Mouse (Mus musculus) CD4-positive naive resting alpha-beta T cell, adult 57 days (primary cell): ENCODE data around the gene Fam193b. TPM values are rescaled to one million over a fixed set of nuclear protein-coding genes. Genes with fewer than 3 reads are reported as not detected.

ENCODE experiments used
- total RNA-seq: library from RNA; stranded (reverse); gene quantifications from one replicate; pipeline ENCODE4 v1.2.4, GENCODE M21; 2023

Gene Fam193b
- total RNA-seq: 173 TPM

GRCm38 (mm10) chr13:55571027-55571751 lies at the start of gene Fam193b:
TSS of gene Fam193b (minus strand) at chr13:55571120.

GRCm38 (mm10) chr13:55599566-55600540 lies 28.9 kb upstream of the Fam193b start, which contains the start of gene B4galt7:
TSS of gene B4galt7 (plus strand) at chr13:55599896.

GRCm38 (mm10) chr13:55573432-55573831 lies 2.5 kb upstream of the Fam193b start, which contains the start of gene Tmed9:
TSS of gene Tmed9 (plus strand) at chr13:55573732.

GRCm38 (mm10) chr13:55536194-55537175 lies 34.4 kb downstream of the Fam193b start, which contains the start of gene Ddx41:
TSS of gene Ddx41 (minus strand) at chr13:55536658.

GRCm38 (mm10) chr13:55529198-55529915 lies 41.6 kb downstream of the Fam193b start, which contains the start of gene Dok3:
TSS of gene Dok3 (minus strand) at chr13:55529296.

GRCm38 (mm10) chr13:55513111-55513748 lies 57.7 kb downstream of the Fam193b start, which contains the start of gene Pdlim7:
TSS of gene Pdlim7 (minus strand) at chr13:55513676.

Other genes with a start within 250 kb of the Fam193b start
- 48.6 TPM for gene Rab24, start 249.2 kb downstream of the Fam193b start, total RNA-seq
- gene Mxd3, start 241.3 kb downstream of the Fam193b start, total RNA-seq: 0.92 TPM
- gene Lman2, start 208.3 kb downstream of the Fam193b start, total RNA-seq: 98.9 TPM
- 92.6 TPM for gene Rgs14, start 201.4 kb downstream of the Fam193b start, total RNA-seq
- gene Slc34a1, start 172.9 kb downstream of the Fam193b start, total RNA-seq: not detected
- gene Pfn3, start 155.9 kb downstream of the Fam193b start, total RNA-seq: not detected
- 0.47 TPM for gene F12, start 144.3 kb downstream of the Fam193b start, total RNA-seq
- 458 TPM for gene Grk6, start 126.0 kb downstream of the Fam193b start, total RNA-seq
- 50.3 TPM for gene Prr7, start 106.9 kb downstream of the Fam193b start, total RNA-seq
- gene Dbn1, start 83.0 kb downstream of the Fam193b start, total RNA-seq: 0.24 TPM
- gene Pdlim7, start 57.4 kb downstream of the Fam193b start, total RNA-seq: 11.0 TPM
- 15.6 TPM for gene Dok3, start 41.8 kb downstream of the Fam193b start, total RNA-seq
- 74.8 TPM for gene Ddx41, start 34.5 kb downstream of the Fam193b start, total RNA-seq
- gene Tmed9, start 2.6 kb upstream of the Fam193b start, total RNA-seq: 102 TPM
- 31.1 TPM for gene B4galt7, start 28.8 kb upstream of the Fam193b start, total RNA-seq
- 22.6 TPM for gene Caml, start 51.9 kb upstream of the Fam193b start, total RNA-seq
- 96.7 TPM for gene Ddx46, start 63.9 kb upstream of the Fam193b start, total RNA-seq
- 24.9 TPM for gene B230219D22Rik, start 122.0 kb upstream of the Fam193b start, total RNA-seq
- 27.5 TPM for gene Txndc15, start 143.5 kb upstream of the Fam193b start, total RNA-seq
- 29.6 TPM for gene Pcbd2, start 156.2 kb upstream of the Fam193b start, total RNA-seq
- gene Catsper3, start 213.4 kb upstream of the Fam193b start, total RNA-seq: not detected